Mouse (Mus musculus): Measurements from ENCODE around the gene Cacna2d3. TPM values are rescaled to one million over a fixed set of nuclear protein-coding genes. Genes with fewer than 3 reads are reported as not detected.
A peak's percentile ranks its signal among the peaks of the same experiment; 100 is the strongest.

The Cacna2d3 gene
- total and polyA plus RNA-seq, 2 experiments from 2014 or later: 0.19 TPM; not detected in 1

GRCm38 (mm10) chr14:28954588-28954987 lies 767.1 kb downstream of the Cacna2d3 start:
- H3K9ac ChIP-seq (replicated peaks; ENCODE audit: low read depth, low read length): no peak overlapping the region
- H3K4me1 ChIP-seq (ENCODE audit: control insufficient read depth, insufficient read depth): peaks cover 9% of the 10 kb centered on the region
- H3K4me3 ChIP-seq (ENCODE audit: low read depth, low read length): no peak overlapping the region
- DNase-seq (ENCODE audit: low spot score) (no peak), ATAC-seq (ENCODE audit: insufficient read depth, low read depth) (no peak)
- H3K27ac ChIP-seq (ENCODE audit: low read depth): no peak overlapping the region
- no peaks in the 10 kb centered on the region for H3K36me3 ChIP-seq (replicated peaks; ENCODE audit: control insufficient read depth, insufficient read depth, low read length)
- TF ChIP-seq CTCF (IDR thresholded peaks at IDR 0.05; ENCODE audit: low read depth) (no peak), EP300 (IDR thresholded peaks at IDR 0.05; ENCODE audit: low read depth) (no peak)
- no peaks in the 10 kb centered on the region for H3K9me3 ChIP-seq (replicated peaks; ENCODE audit: control insufficient read depth, low read length)
- no peak overlapping the region for H3K4me2 ChIP-seq (ENCODE audit: low read depth, low read length)
- 45% methylated on average over 3 of the region's 3 CpGs for WGBS
- H3K27me3 ChIP-seq (ENCODE audit: control insufficient read depth, insufficient read depth, low read length): no peaks in the 10 kb centered on the region

GRCm38 (mm10) chr14:28954086-28954485 lies 767.6 kb downstream of the Cacna2d3 start:
- no peak for ATAC-seq (ENCODE audit: insufficient read depth, low read depth)
- Histone ChIP-seq H3K4me2 (ENCODE audit: low read depth, low read length) (no peak overlapping the region), H3K4me1 (ENCODE audit: control insufficient read depth, insufficient read depth) (peaks cover 7% of the 10 kb centered on the region), H3K4me3 (ENCODE audit: low read depth, low read length) (no peak overlapping the region), H3K27me3 (ENCODE audit: control insufficient read depth, insufficient read depth, low read length) (no peaks in the 10 kb centered on the region), H3K9ac (replicated peaks; ENCODE audit: low read depth, low read length) (no peak overlapping the region), H3K9me3 (replicated peaks; ENCODE audit: control insufficient read depth, low read length) (no peaks in the 10 kb centered on the region), H3K36me3 (replicated peaks; ENCODE audit: control insufficient read depth, insufficient read depth, low read length) (no peaks in the 10 kb centered on the region), H3K27ac (ENCODE audit: low read depth) (no peak overlapping the region)
- no peak for DNase-seq (ENCODE audit: low spot score)
- TF ChIP-seq CTCF (IDR thresholded peaks at IDR 0.05; ENCODE audit: low read depth): no peak
- TF ChIP-seq EP300 (IDR thresholded peaks at IDR 0.05; ENCODE audit: low read depth): no peak
- 63% methylated on average over 6 of the region's 6 CpGs for WGBS

GRCm38 (mm10) chr14:28953409-28953808 lies 768.3 kb downstream of the Cacna2d3 start:
- DNase-seq (ENCODE audit: low spot score): no peak
- 32% methylated on average over 5 of the region's 5 CpGs for WGBS
- peaks cover under 1% of the 10 kb centered on the region for H3K4me1 ChIP-seq (ENCODE audit: control insufficient read depth, insufficient read depth)
- H3K4me2 ChIP-seq (ENCODE audit: low read depth, low read length): no peak overlapping the region
- no peaks in the 10 kb centered on the region for H3K36me3 ChIP-seq (replicated peaks; ENCODE audit: control insufficient read depth, insufficient read depth, low read length)
- ATAC-seq (ENCODE audit: insufficient read depth, low read depth): no peak
- H3K4me3 ChIP-seq (ENCODE audit: low read depth, low read length): no peak overlapping the region
- no peak overlapping the region for H3K9ac ChIP-seq (replicated peaks; ENCODE audit: low read depth, low read length)
- H3K27ac ChIP-seq (ENCODE audit: low read depth): no peak overlapping the region
- TF ChIP-seq EP300 (IDR thresholded peaks at IDR 0.05; ENCODE audit: low read depth): no peak
- no peak for TF ChIP-seq CTCF (IDR thresholded peaks at IDR 0.05; ENCODE audit: low read depth)
- no peaks in the 10 kb centered on the region for H3K27me3 ChIP-seq (ENCODE audit: control insufficient read depth, insufficient read depth, low read length)
- H3K9me3 ChIP-seq (replicated peaks; ENCODE audit: control insufficient read depth, low read length): no peaks in the 10 kb centered on the region

GRCm38 (mm10) chr14:28950499-28950898 lies 771.2 kb downstream of the Cacna2d3 start:
- no peak for DNase-seq (ENCODE audit: low spot score)
- no peaks in the 10 kb centered on the region for H3K9me3 ChIP-seq (replicated peaks; ENCODE audit: control insufficient read depth, low read length)
- H3K4me3 ChIP-seq (ENCODE audit: low read depth, low read length): no peak overlapping the region
- no peak for ATAC-seq (ENCODE audit: insufficient read depth, low read depth)
- no peak for TF ChIP-seq EP300 (IDR thresholded peaks at IDR 0.05; ENCODE audit: low read depth)
- no peak for TF ChIP-seq CTCF (IDR thresholded peaks at IDR 0.05; ENCODE audit: low read depth)
- H3K4me2 ChIP-seq (ENCODE audit: low read depth, low read length): no peak overlapping the region
- H3K36me3 ChIP-seq (replicated peaks; ENCODE audit: control insufficient read depth, insufficient read depth, low read length): no peaks in the 10 kb centered on the region
- H3K9ac ChIP-seq (replicated peaks; ENCODE audit: low read depth, low read length): no peak overlapping the region
- WGBS: 81% methylated on average over 2 of the region's 2 CpGs
- H3K27me3 ChIP-seq (ENCODE audit: control insufficient read depth, insufficient read depth, low read length): no peaks in the 10 kb centered on the region
- H3K4me1 ChIP-seq (ENCODE audit: control insufficient read depth, insufficient read depth): no peaks in the 10 kb centered on the region
- H3K27ac ChIP-seq (ENCODE audit: low read depth): no peak overlapping the region

GRCm38 (mm10) chr14:28949785-28950184 lies 771.9 kb downstream of the Cacna2d3 start:
- Histone ChIP-seq H3K27ac (ENCODE audit: low read depth) (no peak overlapping the region), H3K4me1 (ENCODE audit: control insufficient read depth, insufficient read depth) (no peaks in the 10 kb centered on the region), H3K4me3 (ENCODE audit: low read depth, low read length) (no peak overlapping the region), H3K4me2 (ENCODE audit: low read depth, low read length) (no peak overlapping the region), H3K36me3 (replicated peaks; ENCODE audit: control insufficient read depth, insufficient read depth, low read length) (no peaks in the 10 kb centered on the region), H3K9me3 (replicated peaks; ENCODE audit: control insufficient read depth, low read length) (no peaks in the 10 kb centered on the region), H3K9ac (replicated peaks; ENCODE audit: low read depth, low read length) (no peak overlapping the region), H3K27me3 (ENCODE audit: control insufficient read depth, insufficient read depth, low read length) (no peaks in the 10 kb centered on the region)
- ATAC-seq (ENCODE audit: insufficient read depth, low read depth): no peak; the same call in 1 of the 2 replicates
- peak; percentile 68 for TF ChIP-seq CTCF (IDR thresholded peaks at IDR 0.05; ENCODE audit: low read depth)
- no peak for TF ChIP-seq EP300 (IDR thresholded peaks at IDR 0.05; ENCODE audit: low read depth)
- WGBS: 71% methylated on average over 1 of the region's 1 CpGs
- peak; percentile 54 for DNase-seq (ENCODE audit: low spot score)

Measured in heart, postnatal 0 days (tissue).